Mouse (Mus musculus): ENCODE measurements at regions not wholly inside any gene's neighbourhood (a gene's known extent, or its start where the extent isn't known, plus 50 kb on each side); places are given as distances from the start of the nearest gene placed in this dataset.

DNA sequence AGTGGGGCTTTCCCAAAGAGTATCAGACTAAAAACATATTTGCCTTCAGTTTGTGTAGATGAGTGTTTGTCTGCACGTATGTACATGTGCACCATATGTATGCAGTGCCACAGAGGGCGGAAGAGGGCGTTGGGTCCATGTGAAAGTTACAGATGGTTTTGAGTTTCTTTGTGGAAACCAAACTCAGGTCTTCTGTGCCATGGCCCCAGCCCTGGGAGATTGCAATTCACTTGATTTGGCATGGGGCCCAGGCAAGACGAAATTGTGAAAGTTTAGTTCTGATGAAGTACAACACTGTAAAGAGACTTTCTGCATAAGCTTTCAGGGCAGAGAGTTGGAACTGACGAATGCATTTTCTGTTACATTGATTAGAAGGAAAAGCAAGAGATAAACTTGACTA is 255.4 kb upstream of the Nbea start:
- ATAC-seq (ENCODE audit: insufficient read depth, low FRiP score, low TSS enrichment) (no peak), DNase-seq (ENCODE audit: low spot score) (no peak)
- Histone ChIP-seq H3K4me3 (ENCODE audit: low read depth, low read length) (no peak overlapping the region), H3K4me2 (ENCODE audit: low read depth) (no peak overlapping the region), H3K9me3 (ENCODE audit: control insufficient read depth, low read length) (no peaks in the 10 kb centered on the region), H3K4me1 (ENCODE audit: control insufficient read depth, insufficient read depth, low read length) (no peaks in the 10 kb centered on the region), H3K9ac (ENCODE audit: low read length) (no peak overlapping the region), H3K27me3 (ENCODE audit: control insufficient read depth, insufficient read depth, low read length) (no peaks in the 10 kb centered on the region), H3K36me3 (ENCODE audit: control insufficient read depth, insufficient read depth, low read length) (no peaks in the 10 kb centered on the region), H3K27ac (ENCODE audit: low read depth, low read length) (no peak overlapping the region)
- WGBS: 85% methylated on average over 5 of the region's 5 CpGs

DNA sequence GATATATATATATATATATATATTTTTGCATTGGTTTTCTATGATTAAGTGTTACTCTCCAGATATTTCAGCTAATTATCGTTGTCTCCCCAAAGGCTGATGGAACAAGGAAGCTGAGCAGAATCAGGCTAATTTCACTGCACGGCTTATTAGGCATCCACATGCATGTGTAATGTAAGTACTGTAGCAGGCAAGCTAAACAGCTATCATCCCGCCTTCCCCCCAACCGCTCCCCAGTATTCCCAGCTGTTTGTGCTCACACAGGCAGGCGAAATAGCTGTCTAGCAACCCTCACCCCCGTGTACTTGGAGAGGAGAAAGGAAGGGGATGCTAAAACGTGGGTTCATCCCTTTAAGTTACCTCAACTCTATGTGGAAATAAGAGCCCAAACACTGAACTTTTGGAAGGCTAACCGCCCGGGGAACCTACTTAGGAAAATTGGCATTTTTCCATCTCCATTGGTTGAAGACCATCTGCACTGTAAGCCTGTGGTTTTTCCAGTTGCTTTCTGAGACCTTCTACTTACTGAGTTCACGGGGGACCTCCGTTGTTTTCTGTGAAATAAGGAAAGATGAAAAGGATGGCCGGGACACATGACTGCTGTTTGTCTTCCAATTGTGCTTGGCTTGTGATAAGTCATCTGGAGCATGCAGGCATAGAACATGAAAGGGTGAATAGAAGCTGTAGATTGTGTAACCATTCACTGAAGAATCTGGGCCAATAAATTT is 254.7 kb upstream of the Nbea start:
- H3K27ac ChIP-seq (ENCODE audit: low read depth, low read length): no peak overlapping the region
- H3K36me3 ChIP-seq (ENCODE audit: control insufficient read depth, insufficient read depth, low read length): no peaks in the 10 kb centered on the region
- no peaks in the 10 kb centered on the region for H3K9me3 ChIP-seq (ENCODE audit: control insufficient read depth, low read length)
- no peaks in the 10 kb centered on the region for H3K27me3 ChIP-seq (ENCODE audit: control insufficient read depth, insufficient read depth, low read length)
- ATAC-seq (ENCODE audit: insufficient read depth, low FRiP score, low TSS enrichment): 0 out of 2 replicates have a peak, but pooled peaks have one; percentile 48
- H3K4me2 ChIP-seq (ENCODE audit: low read depth): no peak overlapping the region
- no peak overlapping the region for H3K4me3 ChIP-seq (ENCODE audit: low read depth, low read length)
- H3K9ac ChIP-seq (ENCODE audit: low read length): no peak overlapping the region
- 70% methylated on average over 12 of the region's 12 CpGs for WGBS
- H3K4me1 ChIP-seq (ENCODE audit: control insufficient read depth, insufficient read depth, low read length): no peaks in the 10 kb centered on the region
- DNase-seq (ENCODE audit: low spot score): peak; percentile 12

DNA sequence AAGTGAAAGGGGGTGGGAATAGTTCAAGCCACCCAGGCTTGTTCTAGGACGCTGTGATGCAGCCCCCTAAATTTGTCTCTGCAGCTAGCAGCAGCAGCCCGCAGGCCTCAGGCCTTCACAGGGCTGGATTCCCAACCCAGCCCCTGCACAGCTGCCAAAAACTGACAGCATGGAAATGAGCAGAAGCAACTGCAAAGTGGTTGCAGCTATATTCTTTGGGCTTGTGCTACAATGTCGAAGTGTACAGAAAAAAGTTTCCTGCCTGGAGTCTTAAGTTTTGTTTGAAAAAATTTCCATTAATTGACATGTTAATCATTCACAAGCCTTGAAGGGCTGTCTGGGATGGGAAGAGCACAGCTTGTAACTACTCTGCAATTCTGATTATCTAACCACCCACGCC is 253.6 kb upstream of the Nbea start:
- Histone ChIP-seq H3K4me1 (ENCODE audit: control insufficient read depth, insufficient read depth, low read length) (no peaks in the 10 kb centered on the region), H3K9me3 (ENCODE audit: control insufficient read depth, low read length) (no peaks in the 10 kb centered on the region), H3K9ac (ENCODE audit: low read length) (no peak overlapping the region), H3K27ac (ENCODE audit: low read depth, low read length) (no peak overlapping the region), H3K4me2 (ENCODE audit: low read depth) (no peak overlapping the region), H3K4me3 (ENCODE audit: low read depth, low read length) (no peak overlapping the region), H3K36me3 (ENCODE audit: control insufficient read depth, insufficient read depth, low read length) (no peaks in the 10 kb centered on the region), H3K27me3 (ENCODE audit: control insufficient read depth, insufficient read depth, low read length) (no peaks in the 10 kb centered on the region)
- ATAC-seq (ENCODE audit: insufficient read depth, low FRiP score, low TSS enrichment) (no peak), DNase-seq (ENCODE audit: low spot score) (no peak)
- 27% methylated on average over 4 of the region's 4 CpGs for WGBS

DNA sequence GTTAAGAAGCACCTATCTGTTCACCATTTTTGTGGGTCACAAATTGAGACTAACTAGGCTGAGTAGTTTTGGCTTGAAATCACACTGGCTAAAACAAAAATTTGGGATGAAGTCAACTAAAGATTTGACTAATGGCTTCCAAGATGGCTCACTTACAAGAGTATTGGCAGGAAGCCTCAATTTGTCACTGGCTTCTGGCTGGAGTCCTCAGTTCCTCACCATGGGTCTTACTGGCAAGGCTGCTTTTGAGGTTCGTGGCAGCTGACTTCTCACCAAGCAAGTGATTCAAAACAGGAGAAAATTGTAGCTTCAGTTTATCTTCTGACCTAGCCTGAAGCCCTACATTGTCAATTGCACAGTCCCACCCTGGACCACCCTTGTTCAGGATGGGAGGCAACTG is 250.0 kb upstream of the Nbea start:
- no peak for ATAC-seq (ENCODE audit: insufficient read depth, low FRiP score, low TSS enrichment)
- 74% methylated on average over 1 of the region's 1 CpGs for WGBS

DNA sequence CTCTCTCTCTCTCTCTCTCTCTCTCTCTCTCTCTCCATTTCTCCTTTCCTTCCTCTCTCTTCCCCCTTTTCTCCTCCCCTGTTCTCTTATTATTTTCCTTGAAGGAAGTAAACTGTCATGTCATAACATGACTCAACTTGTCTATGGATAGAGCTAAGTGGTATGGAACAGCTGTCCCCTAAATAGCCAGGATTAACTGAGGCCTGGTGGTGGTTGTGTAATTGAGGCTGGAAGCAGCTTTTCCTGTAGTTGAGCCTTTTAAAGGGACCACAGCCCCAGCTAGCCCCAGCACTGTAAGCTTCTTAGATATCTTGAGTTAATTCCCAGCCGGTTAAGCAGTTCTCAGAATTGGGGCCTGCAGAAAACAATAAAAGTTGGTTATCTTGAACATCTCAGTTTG is 243.7 kb upstream of the Nbea start:
- ATAC-seq (ENCODE audit: insufficient read depth, low FRiP score, low TSS enrichment): no peak
- WGBS: 82% methylated on average over 1 of the region's 1 CpGs
- H3K4me1 ChIP-seq (ENCODE audit: control insufficient read depth, insufficient read depth, low read length): no peaks in the 10 kb centered on the region

More for the DNA sequence above, 250.0 kb upstream of the Nbea start:
- Histone ChIP-seq H3K36me3 (ENCODE audit: control insufficient read depth, insufficient read depth, low read length) (no peaks in the 10 kb centered on the region), H3K4me2 (ENCODE audit: low read depth) (no peak overlapping the region), H3K27ac (ENCODE audit: low read depth, low read length) (no peak overlapping the region), H3K27me3 (ENCODE audit: control insufficient read depth, insufficient read depth, low read length) (no peaks in the 10 kb centered on the region), H3K9me3 (ENCODE audit: control insufficient read depth, low read length) (no peaks in the 10 kb centered on the region), H3K9ac (ENCODE audit: low read length) (no peak overlapping the region), H3K4me3 (ENCODE audit: low read depth, low read length) (no peak overlapping the region), H3K4me1 (ENCODE audit: control insufficient read depth, insufficient read depth, low read length) (no peaks in the 10 kb centered on the region)
- no peak for DNase-seq (ENCODE audit: low spot score)

DNA sequence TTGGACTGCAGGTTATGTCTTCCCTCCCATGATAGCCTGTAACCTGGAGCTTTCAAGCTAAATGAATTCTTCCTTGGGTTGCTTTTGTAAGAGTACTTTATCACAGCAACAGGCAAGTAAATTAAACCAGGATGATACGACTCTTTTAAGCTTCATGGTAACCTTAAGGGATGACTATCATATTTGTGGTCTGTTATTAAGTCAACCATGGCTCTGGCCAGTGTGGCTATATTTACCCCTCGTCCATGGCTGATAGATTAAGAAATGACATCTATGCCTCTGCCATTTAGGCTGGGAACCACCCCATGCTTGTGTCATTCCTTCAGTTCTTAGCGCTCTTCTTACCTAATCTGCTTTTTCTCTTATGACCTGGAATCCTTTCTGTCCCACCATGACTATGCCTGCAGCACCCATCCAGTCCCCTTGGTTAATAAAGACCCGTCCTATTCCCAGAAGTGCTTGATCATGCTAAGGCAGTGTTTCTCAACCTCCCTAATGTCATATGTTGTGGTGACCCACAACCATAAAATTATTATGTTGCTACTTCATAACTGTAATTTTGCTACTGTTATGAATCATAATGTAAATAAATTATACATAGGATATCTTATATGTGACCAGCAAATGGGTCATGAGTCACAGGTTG is 214.5 kb upstream of the Nbea start:
- DNase-seq (ENCODE audit: low spot score): no peak

More for the DNA sequence above, 243.7 kb upstream of the Nbea start:
- Histone ChIP-seq H3K4me2 (ENCODE audit: low read depth) (no peak overlapping the region), H3K27ac (ENCODE audit: low read depth, low read length) (no peak overlapping the region), H3K9ac (ENCODE audit: low read length) (no peak overlapping the region), H3K9me3 (ENCODE audit: control insufficient read depth, low read length) (no peaks in the 10 kb centered on the region), H3K36me3 (ENCODE audit: control insufficient read depth, insufficient read depth, low read length) (no peaks in the 10 kb centered on the region), H3K27me3 (ENCODE audit: control insufficient read depth, insufficient read depth, low read length) (no peaks in the 10 kb centered on the region), H3K4me3 (ENCODE audit: low read depth, low read length) (no peak overlapping the region)
- no peak for DNase-seq (ENCODE audit: low spot score)

DNA sequence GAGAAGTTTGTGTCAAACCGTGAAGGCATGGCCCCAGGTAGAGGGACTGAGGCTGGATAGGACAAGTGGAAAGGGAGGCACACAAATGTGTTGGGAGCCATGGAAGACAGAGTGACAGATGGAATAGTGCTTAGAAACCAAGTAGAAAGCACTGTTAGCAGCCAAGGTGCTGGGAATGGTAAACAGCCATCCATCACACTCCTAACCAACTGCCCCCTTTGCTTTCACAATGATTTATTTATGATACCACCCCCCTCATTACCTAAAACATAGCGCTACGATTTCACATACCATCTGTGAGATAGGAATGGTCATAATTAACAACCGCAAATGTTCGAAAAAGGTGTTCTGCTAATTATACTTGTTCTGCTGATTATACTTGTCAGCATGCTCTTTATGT is 209.6 kb upstream of the Nbea start:
- H3K9me3 ChIP-seq (ENCODE audit: control insufficient read depth, low read length): no peaks in the 10 kb centered on the region
- H3K27me3 ChIP-seq (ENCODE audit: control insufficient read depth, insufficient read depth, low read length): no peaks in the 10 kb centered on the region
- H3K4me2 ChIP-seq (ENCODE audit: low read depth): no peak overlapping the region
- 69% methylated on average over 5 of the region's 5 CpGs for WGBS
- DNase-seq (ENCODE audit: low spot score) (no peak), ATAC-seq (ENCODE audit: insufficient read depth, low FRiP score, low TSS enrichment) (no peak)
- no peak overlapping the region for H3K4me3 ChIP-seq (ENCODE audit: low read depth, low read length)
- H3K9ac ChIP-seq (ENCODE audit: low read length): no peak overlapping the region
- no peaks in the 10 kb centered on the region for H3K4me1 ChIP-seq (ENCODE audit: control insufficient read depth, insufficient read depth, low read length)
- H3K36me3 ChIP-seq (ENCODE audit: control insufficient read depth, insufficient read depth, low read length): no peaks in the 10 kb centered on the region
- H3K27ac ChIP-seq (ENCODE audit: low read depth, low read length): no peak overlapping the region

More for the DNA sequence above, 214.5 kb upstream of the Nbea start:
- WGBS: 88% methylated on average over 4 of the region's 4 CpGs
- Histone ChIP-seq H3K4me2 (ENCODE audit: low read depth) (no peak overlapping the region), H3K27ac (ENCODE audit: low read depth, low read length) (no peak overlapping the region), H3K9ac (ENCODE audit: low read length) (no peak overlapping the region), H3K36me3 (ENCODE audit: control insufficient read depth, insufficient read depth, low read length) (no peaks in the 10 kb centered on the region), H3K4me3 (ENCODE audit: low read depth, low read length) (no peak overlapping the region), H3K9me3 (ENCODE audit: control insufficient read depth, low read length) (no peaks in the 10 kb centered on the region), H3K27me3 (ENCODE audit: control insufficient read depth, insufficient read depth, low read length) (no peaks in the 10 kb centered on the region), H3K4me1 (ENCODE audit: control insufficient read depth, insufficient read depth, low read length) (no peaks in the 10 kb centered on the region)
- ATAC-seq (ENCODE audit: insufficient read depth, low FRiP score, low TSS enrichment): no peak

DNA sequence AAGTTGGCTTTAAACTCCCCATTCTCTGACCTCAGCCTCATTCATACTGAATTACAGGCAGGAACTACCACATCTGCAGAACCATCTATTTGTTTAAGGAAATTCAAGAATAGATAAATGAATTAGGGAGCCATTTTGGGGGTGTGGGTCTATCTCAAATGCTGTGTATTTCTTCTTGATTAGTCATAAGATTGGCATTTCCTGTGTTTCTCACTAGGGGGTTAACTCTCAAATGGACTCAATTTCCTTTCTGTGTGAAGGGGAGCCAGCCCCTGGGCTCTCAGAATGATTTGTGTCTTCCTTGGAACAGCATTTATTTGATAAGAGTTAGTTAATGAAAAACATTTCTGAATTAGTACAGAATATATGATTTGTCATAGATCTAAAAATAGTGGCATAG is 196.8 kb upstream of the Nbea start:
- Histone ChIP-seq H3K27ac (ENCODE audit: low read depth, low read length) (no peak overlapping the region), H3K9ac (ENCODE audit: low read length) (no peak overlapping the region), H3K4me1 (ENCODE audit: control insufficient read depth, insufficient read depth, low read length) (no peaks in the 10 kb centered on the region), H3K27me3 (ENCODE audit: control insufficient read depth, insufficient read depth, low read length) (no peaks in the 10 kb centered on the region), H3K9me3 (ENCODE audit: control insufficient read depth, low read length) (no peaks in the 10 kb centered on the region), H3K4me3 (ENCODE audit: low read depth, low read length) (no peak overlapping the region), H3K4me2 (ENCODE audit: low read depth) (no peak overlapping the region), H3K36me3 (ENCODE audit: control insufficient read depth, insufficient read depth, low read length) (no peaks in the 10 kb centered on the region)
- no peak for ATAC-seq (ENCODE audit: insufficient read depth, low FRiP score, low TSS enrichment)
- DNase-seq (ENCODE audit: low spot score): no peak

DNA sequence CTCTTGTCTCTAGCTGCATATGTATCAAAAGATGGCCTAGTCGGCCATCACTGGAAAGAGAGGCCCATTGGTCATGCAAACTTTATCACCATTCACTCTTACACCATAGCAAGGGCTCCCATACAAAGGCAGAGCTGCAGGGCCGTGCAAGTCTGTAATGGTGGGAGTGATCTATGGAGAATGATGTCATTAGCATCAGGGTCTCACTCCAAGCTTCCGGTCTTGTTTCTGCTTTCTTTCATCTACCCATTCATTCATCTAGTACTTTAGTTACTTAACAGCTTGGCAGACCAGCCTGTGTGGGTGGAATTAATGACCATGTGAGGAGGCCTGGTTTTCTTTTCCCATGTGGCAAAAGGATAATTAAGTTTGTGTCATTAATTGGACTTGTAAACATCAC is 196.0 kb upstream of the Nbea start:
- no peaks in the 10 kb centered on the region for H3K9me3 ChIP-seq (ENCODE audit: control insufficient read depth, low read length)
- no peak overlapping the region for H3K9ac ChIP-seq (ENCODE audit: low read length)
- H3K4me1 ChIP-seq (ENCODE audit: control insufficient read depth, insufficient read depth, low read length): no peaks in the 10 kb centered on the region
- H3K4me3 ChIP-seq (ENCODE audit: low read depth, low read length): no peak overlapping the region
- DNase-seq (ENCODE audit: low spot score): no peak
- no peak overlapping the region for H3K27ac ChIP-seq (ENCODE audit: low read depth, low read length)
- WGBS: 56% methylated on average over 3 of the region's 3 CpGs
- H3K27me3 ChIP-seq (ENCODE audit: control insufficient read depth, insufficient read depth, low read length): no peaks in the 10 kb centered on the region
- no peak overlapping the region for H3K4me2 ChIP-seq (ENCODE audit: low read depth)
- H3K36me3 ChIP-seq (ENCODE audit: control insufficient read depth, insufficient read depth, low read length): no peaks in the 10 kb centered on the region
- ATAC-seq (ENCODE audit: insufficient read depth, low FRiP score, low TSS enrichment): peak; percentile 41; the same call in 1 of the 2 replicates

Measured in neural tube, embryonic 11.5 days (tissue).